Mouse (Mus musculus) brain, embryonic 14.5 days (tissue): Measurements from ENCODE around the gene Ctps2.

Experiments
- CTCF ChIP-seq: fragments of 200-500 bp; IDR thresholded peaks from 2 replicates; pipeline ENCODE4 v1.5.1; 2012; ENCODE audit warnings: inconsistent platforms, mild to moderate bottlenecking, moderate library complexity, borderline replicate concordance; ENCODE audit not compliant: insufficient read depth, insufficient read length; ENCODE audit errors: extremely low read depth
- POLR2A ChIP-seq: fragments of 200-500 bp; IDR thresholded peaks from 2 replicates; pipeline ENCODE4 v1.6.1; 2012; ENCODE audit warnings: mild to moderate bottlenecking, inconsistent platforms, borderline replicate concordance; ENCODE audit not compliant: poor library complexity, insufficient read depth, insufficient read length, severe bottlenecking; ENCODE audit errors: extremely low read depth

- no peak for TF ChIP-seq CTCF
- no peak for TF ChIP-seq POLR2A
Measured at GRCm38 (mm10) chrX:162907554-162907953, 6.5 kb downstream of the Ctps2 start.
